Mouse (Mus musculus) lung, postnatal 0 days (tissue): Measurements from ENCODE around the gene Ccdc65.

ENCODE experiments used
- CTCF ChIP-seq: IDR thresholded peaks from 2 replicates; pipeline ENCODE4 v1.5.1; 2016; ENCODE audit warnings: antibody characterized with exemption, mild to moderate bottlenecking
- EP300 ChIP-seq: IDR thresholded peaks from 2 replicates; pipeline ENCODE4 v1.6.1; 2016; ENCODE audit warnings: antibody characterized with exemption, mild to moderate bottlenecking, control low read depth

DNA sequence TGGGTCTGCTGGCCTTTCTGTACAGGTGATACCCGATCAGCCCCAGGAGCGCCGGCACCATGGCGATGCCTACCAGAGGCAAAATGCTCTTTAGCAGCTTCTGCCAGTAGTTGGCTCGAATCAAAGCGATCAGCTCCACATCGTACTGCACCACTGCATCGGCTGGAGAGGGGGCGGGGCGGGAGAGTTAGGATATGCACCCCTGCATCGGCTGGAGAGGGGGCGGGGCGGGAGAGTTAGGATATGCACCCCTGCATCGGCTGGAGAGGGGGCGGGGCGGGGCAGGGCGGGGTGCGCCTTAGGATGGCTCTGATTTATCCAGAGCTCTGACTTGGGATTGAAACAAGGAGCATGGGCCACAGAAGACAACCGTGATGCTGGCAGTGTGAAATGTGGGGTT is 16.4 kb downstream of the Ccdc65 start:
- TF ChIP-seq CTCF (no peak), EP300 (no peak)
